Comparison of ENCODE assay signal across 11 mouse cellular contexts in genomic region chrX:73911588-73911987, GRCm38 (mm10). TPM values are rescaled to one million over a fixed set of nuclear protein-coding genes. Genes with fewer than 3 reads are reported as not detected.
DNase-seq lines count a peak whose midpoint lies in the region; ATAC-seq and TF ChIP-seq lines count a peak whose summit lies in the region.
"Had no signal": no experiment of that assay in that cellular context is flagged by ENCODE, and none has a peak within 500 bp of the region (broad histone marks: within the 10 kb centered on the region; RNA-seq: fewer than 3 reads in every experiment).

No protein-coding gene starts in this region.

- no peaks in the 10 kb centered on the region for H3K27me3 ChIP-seq in lung, embryonic 14.5 days (ENCODE audit: insufficient read depth, low read length)
- no peaks in the 10 kb centered on the region for H3K27me3 ChIP-seq in midbrain, embryonic 15.5 days (replicated peaks)
- H3K27me3 ChIP-seq: heart, embryonic 15.5 days; midbrain, embryonic 12.5 days had no signal

- peak overlapping the region; percentile 51; the same call in 1 of the 2 replicates for H3K4me2 ChIP-seq in lung, embryonic 14.5 days
- H3K4me2 ChIP-seq in midbrain, embryonic 15.5 days = no peak overlapping the region

- 84% methylated on average over 2 of the region's 2 CpGs for WGBS in lung, embryonic 14.5 days
- WGBS in midbrain, embryonic 15.5 days = 77% methylated on average over 2 of the region's 2 CpGs

- no peak overlapping the region for H3K9ac ChIP-seq in lung, embryonic 14.5 days
- H3K9ac ChIP-seq in midbrain, embryonic 15.5 days = no peak overlapping the region
- H3K9ac ChIP-seq: heart, embryonic 15.5 days; midbrain, embryonic 12.5 days had no signal

- no peak overlapping the region for H3K27ac ChIP-seq in lung, embryonic 14.5 days (ENCODE audit: low read depth)
- no peak overlapping the region for H3K27ac ChIP-seq in midbrain, embryonic 15.5 days
- H3K27ac ChIP-seq: heart, embryonic 15.5 days; layer of hippocampus, adult 2 months; midbrain, embryonic 12.5 days had no signal

- ATAC-seq in lung, embryonic 14.5 days (ENCODE audit: insufficient read depth) = no peak
- ATAC-seq in hematopoietic stem cell, adult 5-6 weeks (replicated peaks in 1 of 2; ENCODE audit: insufficient read depth in 1 of 2, low FRiP score in 2 of 2, low TSS enrichment in 1 of 2, low read depth in 1 of 2, poor library complexity in 2 of 2, severe bottlenecking in 2 of 2) = peak; percentile 54 to 69
- ATAC-seq in midbrain, embryonic 15.5 days (replicated peaks) = no peak

- no peaks in the 10 kb centered on the region for H3K9me3 ChIP-seq in lung, embryonic 14.5 days (ENCODE audit: low read depth, low read length)
- H3K9me3 ChIP-seq in midbrain, embryonic 15.5 days = no peaks in the 10 kb centered on the region
- H3K9me3 ChIP-seq: heart, embryonic 15.5 days; midbrain, embryonic 12.5 days had no signal

- no peak overlapping the region for H3K4me3 ChIP-seq in lung, embryonic 14.5 days (ENCODE audit: low read depth, low read length)
- H3K4me3 ChIP-seq in midbrain, embryonic 15.5 days = no peak overlapping the region
- H3K4me3 ChIP-seq: layer of hippocampus, adult 2 months had no signal

- no peak for TF ChIP-seq CTCF in lung, embryonic 14.5 days (IDR thresholded peaks at IDR 0.05; ENCODE audit: low read depth)

- H3K36me3 ChIP-seq in lung, embryonic 14.5 days (ENCODE audit: insufficient read depth) = no peaks in the 10 kb centered on the region
- H3K36me3 ChIP-seq in midbrain, embryonic 15.5 days (replicated peaks) = no peaks in the 10 kb centered on the region
- H3K36me3 ChIP-seq: heart, embryonic 15.5 days; midbrain, embryonic 12.5 days had no signal

- H3K4me1 ChIP-seq in lung, embryonic 14.5 days (ENCODE audit: insufficient read depth) = no peaks in the 10 kb centered on the region
- peaks cover 2% of the 10 kb centered on the region; the same call in 1 of the 2 replicates for H3K4me1 ChIP-seq in midbrain, embryonic 15.5 days
- H3K4me1 ChIP-seq: midbrain, embryonic 12.5 days had no signal

- no peak for DNase-seq in lung, embryonic 14.5 days
- no peak for DNase-seq in lung, postnatal 14 days
- DNase-seq in naive thymus-derived CD4-positive, alpha-beta T cell, adult 2 months (ENCODE audit: low read depth) = peak; percentile 72
- peak; percentile 73 for DNase-seq in thymus, postnatal 4 days
- no peak for DNase-seq in right cerebral cortex, adult 18-20 months
- no peak for DNase-seq in embryo, embryonic 9.5 days (ENCODE audit: extremely low spot score)

RNA-seq across cellular contexts. Expression of gene Arhgap4, which starts 10.1 kb away (rescaled TPM):
- polyA plus RNA-seq in lung, embryonic 14.5 days (2014; fragmentation: Nextera tagmentation; extraction: Ambion mirVana) = 2.6 TPM in 2 replicates
- 46.5 and 80.0 TPM in 2 replicates for total RNA-seq in hematopoietic stem cell, adult 5-6 weeks (2017)
- polyA plus RNA-seq in midbrain, embryonic 15.5 days (2015; fragmentation: Nextera tagmentation; extraction: Ambion mirVana) = 4.0 and 4.6 TPM in 2 replicates

RNA-seq across cellular contexts. Expression of gene Naa10, which starts 10.2 kb away (rescaled TPM):
- 137 and 146 TPM in 2 replicates for polyA plus RNA-seq in lung, embryonic 14.5 days (2014; fragmentation: Nextera tagmentation; extraction: Ambion mirVana)
- 130 and 136 TPM in 2 replicates for total RNA-seq in hematopoietic stem cell, adult 5-6 weeks (2017)
- 84.8 and 86.9 TPM in 2 replicates for polyA plus RNA-seq in midbrain, embryonic 15.5 days (2015; fragmentation: Nextera tagmentation; extraction: Ambion mirVana)

RNA-seq across cellular contexts. Expression of gene L1cam, which starts 15.7 kb away (rescaled TPM):
- 1.5 and 2.8 TPM in 2 replicates for polyA plus RNA-seq in lung, embryonic 14.5 days (2014; fragmentation: Nextera tagmentation; extraction: Ambion mirVana)
- total RNA-seq in hematopoietic stem cell, adult 5-6 weeks (2017) = 1.6 TPM in 1 of 2 replicates, not detected in the other
- 98.6 and 120 TPM in 2 replicates for polyA plus RNA-seq in midbrain, embryonic 15.5 days (2015; fragmentation: Nextera tagmentation; extraction: Ambion mirVana)

RNA-seq across cellular contexts. Expression of gene Renbp, which starts 19.1 kb away (rescaled TPM):
- polyA plus RNA-seq in lung, embryonic 14.5 days (2014; fragmentation: Nextera tagmentation; extraction: Ambion mirVana) = 28.9 and 33.6 TPM in 2 replicates
- total RNA-seq in hematopoietic stem cell, adult 5-6 weeks (2017) = 13.2 and 53.8 TPM in 2 replicates
- polyA plus RNA-seq in midbrain, embryonic 15.5 days (2015; fragmentation: Nextera tagmentation; extraction: Ambion mirVana) = 10.9 and 11.1 TPM in 2 replicates

RNA-seq across cellular contexts. Expression of gene Avpr2, which starts 19.7 kb away (rescaled TPM):
- polyA plus RNA-seq in lung, embryonic 14.5 days (2014; fragmentation: Nextera tagmentation; extraction: Ambion mirVana) = not detected in 2 replicates
- total RNA-seq in hematopoietic stem cell, adult 5-6 weeks (2017) = 0.13 and 0.15 TPM in 2 replicates
- polyA plus RNA-seq in midbrain, embryonic 15.5 days (2015; fragmentation: Nextera tagmentation; extraction: Ambion mirVana) = 0.17 and 0.30 TPM in 2 replicates
- total RNA-seq: layer of hippocampus, adult 2 months had no signal

Comparison
In these comparisons a context has a peak if more than half of its experiments do, and no peak if none do; other contexts are left out.
1. ATAC-seq: peak in hematopoietic stem cell, adult 5-6 weeks (2 of 2); none in lung, embryonic 14.5 days (single experiment) and midbrain, embryonic 15.5 days (single experiment).
2. DNase-seq: peak in naive thymus-derived CD4-positive, alpha-beta T cell, adult 2 months (single experiment) and thymus, postnatal 4 days (single experiment); none in lung, embryonic 14.5 days (single experiment), lung, postnatal 14 days (single experiment), right cerebral cortex, adult 18-20 months (single experiment) and embryo, embryonic 9.5 days (single experiment).
3. RNA of gene L1cam, which starts 15.7 kb away (polyA plus RNA-seq): 98.6 to 120 TPM in midbrain, embryonic 15.5 days; 1.5 to 2.8 TPM in lung, embryonic 14.5 days; every median in the first group is over 10 times any median in the second.